Mouse (Mus musculus): ENCODE results near the gene Mpzl3.

Mpzl3 gene

DNA sequence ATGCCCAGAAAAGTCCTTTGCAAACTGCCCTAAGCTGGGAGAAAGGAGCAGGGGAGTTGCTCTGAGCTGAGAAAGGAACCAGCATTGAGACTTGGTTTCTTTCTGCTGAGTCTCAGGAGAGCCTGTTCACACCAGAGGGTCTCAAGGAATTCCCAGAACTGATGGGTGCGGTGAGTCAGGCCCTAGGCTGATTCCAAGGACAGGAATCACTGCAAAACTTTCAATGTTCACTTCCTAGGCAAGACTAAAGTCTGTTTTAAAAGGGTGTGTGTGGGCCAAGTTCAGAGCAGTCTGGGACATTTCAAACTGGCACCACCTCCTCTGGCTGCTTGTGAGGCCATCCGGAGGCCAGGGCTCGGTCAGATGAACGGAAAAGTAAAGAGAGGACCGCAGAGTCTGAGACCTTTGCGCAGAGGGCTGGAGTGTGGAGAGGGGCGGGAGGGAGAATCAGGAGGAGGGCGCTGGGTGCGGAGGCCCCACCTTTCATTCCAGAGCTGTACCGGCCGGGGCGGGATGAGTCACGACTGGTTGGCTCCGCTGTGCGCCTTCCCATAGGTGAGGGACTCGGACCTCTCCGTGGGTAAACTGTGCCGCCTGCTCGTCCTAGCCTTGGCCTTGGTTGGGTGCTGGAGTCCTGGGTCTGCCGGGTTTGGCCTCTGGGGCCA is 12.8 kb upstream of the Mpzl3 start:
- DNase-seq (ENCODE audit: low read depth in 2 of 2, low spot score in 2 of 2): no peak

DNA sequence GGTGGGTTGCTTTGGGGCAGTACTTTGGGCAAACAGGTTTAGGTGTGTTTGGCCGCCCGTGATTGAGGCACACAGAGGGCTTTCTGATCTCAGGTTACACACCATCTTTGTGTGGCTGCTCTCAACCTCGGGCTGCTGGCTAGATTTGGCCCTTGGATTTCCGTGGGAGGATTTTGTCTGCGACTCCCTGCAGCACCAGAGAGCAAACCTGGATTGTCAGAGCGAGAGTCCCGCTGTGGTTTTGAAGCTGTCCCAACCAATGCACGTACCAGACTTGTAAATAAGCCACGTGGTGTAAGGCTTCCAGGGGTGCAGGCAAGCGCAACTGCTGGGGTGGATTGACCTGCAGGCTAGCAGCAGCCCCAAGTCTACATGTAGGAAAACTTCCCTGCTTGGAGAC is 12.0 kb upstream of the Mpzl3 start:
- no peak for DNase-seq (ENCODE audit: low read depth in 2 of 2, low spot score in 2 of 2)

DNA sequence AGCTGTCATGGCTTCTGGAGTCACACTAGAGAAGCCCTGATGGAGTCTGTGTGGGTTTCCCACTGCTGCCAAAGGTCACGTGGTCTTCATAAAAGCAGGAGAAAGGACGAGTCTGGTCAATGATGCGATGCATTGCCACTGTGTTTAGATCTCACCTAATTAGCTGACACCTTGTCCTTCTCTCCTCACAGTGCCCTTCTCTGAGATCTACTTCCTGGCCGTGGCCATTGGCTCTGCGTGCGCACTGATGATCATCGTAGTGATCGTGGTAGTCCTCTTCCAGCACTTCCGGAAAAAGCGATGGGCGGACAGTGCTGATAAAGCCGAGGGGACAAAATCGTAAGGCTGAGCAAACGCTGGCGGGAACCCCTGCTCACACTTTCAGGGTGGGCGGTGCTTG is 8.0 kb upstream of the Mpzl3 start:
- DNase-seq (ENCODE audit: low read depth in 2 of 2, low spot score in 2 of 2): no peak

DNA sequence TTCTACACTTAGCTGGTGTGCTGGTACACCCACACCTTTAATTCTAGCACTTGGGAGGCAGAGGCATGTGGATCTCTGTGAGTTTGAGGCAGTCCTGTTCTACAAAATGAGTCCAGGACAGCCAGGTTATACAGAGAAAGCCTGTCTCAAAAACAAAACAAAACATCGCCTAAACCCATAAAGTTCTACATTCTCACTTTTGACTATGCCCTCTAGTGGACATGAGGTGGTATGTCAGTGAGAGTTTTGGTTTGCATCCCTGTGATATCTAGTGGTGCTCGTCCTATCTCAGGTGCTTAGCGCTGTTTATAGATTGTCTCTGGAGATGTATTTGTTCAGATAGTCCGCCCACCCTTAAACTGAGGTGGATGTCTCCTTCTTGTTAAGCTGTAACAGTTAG is 6.5 kb upstream of the Mpzl3 start:
- DNase-seq (ENCODE audit: low read depth in 2 of 2, low spot score in 2 of 2): peak; percentile 33 to 58

DNA sequence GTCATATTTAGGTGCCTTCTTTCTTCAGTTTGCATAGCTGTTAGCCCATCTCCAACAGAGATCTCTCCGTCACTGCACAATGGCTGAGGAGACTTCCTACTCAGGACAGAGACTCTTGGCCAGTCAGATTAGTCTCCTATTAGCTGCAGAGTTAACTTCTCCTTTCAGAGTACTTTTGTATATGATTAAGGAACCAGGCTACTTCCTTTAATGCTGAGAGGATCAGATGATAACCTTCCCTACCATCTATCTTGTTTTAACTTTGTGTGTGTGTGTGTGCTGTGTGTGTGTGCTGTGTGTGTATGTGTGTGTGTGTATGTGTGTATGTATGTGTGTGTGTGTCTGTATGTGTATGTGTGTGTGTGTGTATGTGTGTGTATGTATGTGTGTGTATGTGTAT is 5.3 kb upstream of the Mpzl3 start:
- DNase-seq (ENCODE audit: low read depth in 2 of 2, low spot score in 2 of 2): no peak

DNA sequence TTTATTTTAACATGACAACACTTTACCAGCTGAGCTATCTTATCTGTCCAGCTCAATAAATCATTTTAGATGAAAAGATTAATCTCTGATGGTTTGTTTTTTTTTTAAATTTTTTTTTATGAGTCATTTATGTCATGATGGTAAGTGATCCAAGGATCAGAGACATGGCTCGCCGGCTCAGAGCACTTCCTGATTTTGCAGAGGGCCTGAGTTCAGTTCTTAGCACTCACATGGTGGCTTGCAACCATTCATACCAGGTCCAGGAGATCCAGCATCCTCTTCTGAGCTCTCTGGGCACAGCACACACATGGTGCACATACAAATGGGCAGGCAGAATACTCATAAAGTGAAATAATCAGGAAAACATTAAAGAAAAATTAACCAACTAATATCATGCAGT is 4.7 kb upstream of the Mpzl3 start:
- DNase-seq (ENCODE audit: low read depth in 2 of 2, low spot score in 2 of 2): no peak

DNA sequence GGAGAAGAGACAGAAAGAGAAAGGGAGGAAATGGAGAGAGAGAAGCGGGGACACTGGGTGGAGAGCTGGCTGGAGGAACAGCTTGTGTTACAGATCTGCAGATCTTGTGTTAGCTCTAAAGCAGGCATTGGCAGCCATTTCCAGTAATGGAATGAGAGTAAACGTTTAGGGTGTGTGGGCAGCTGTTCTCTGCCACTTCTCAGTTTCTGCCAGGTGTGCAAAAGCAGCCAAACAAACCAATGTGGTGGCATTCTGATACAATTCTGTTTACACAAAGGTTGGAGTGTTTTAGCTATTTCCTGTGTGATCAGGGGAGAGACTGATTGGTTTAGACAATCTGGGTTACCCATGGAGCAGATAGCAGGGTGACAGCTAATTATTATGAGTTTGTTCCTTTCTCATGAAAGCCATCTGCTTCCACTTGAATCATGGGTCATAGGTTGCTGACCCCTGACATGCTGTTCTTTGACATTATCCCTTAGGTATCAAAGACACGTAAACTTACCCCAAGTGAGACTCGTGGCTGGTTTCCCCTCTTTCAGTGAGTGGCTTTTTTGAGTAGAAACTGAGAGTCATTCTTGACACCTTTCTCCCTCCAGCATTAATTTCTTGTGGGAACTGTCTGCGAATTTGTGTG is 3.4 kb downstream of the Mpzl3 start:
- no peak for DNase-seq (ENCODE audit: low read depth in 2 of 2, low spot score in 2 of 2)

DNA sequence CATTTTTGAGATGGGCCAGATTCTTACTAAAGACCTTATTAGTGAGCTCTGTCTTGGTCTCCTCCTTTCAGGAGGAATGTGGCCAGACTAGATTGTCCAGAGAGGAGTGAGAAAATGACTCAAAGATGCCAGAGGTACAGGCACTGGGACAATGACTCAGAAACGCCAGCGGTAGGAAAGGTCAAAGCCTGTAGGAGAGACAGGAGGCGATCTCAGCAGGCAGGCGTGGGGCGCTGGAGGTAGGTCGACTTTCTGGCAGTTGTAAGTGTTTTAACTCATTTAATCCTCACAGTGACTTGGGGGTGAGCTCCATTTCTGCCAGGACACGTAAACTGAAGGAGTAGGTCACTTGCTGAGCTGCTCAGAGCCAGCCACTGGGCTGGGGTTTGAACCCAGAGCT is 5.2 kb downstream of the Mpzl3 start:
- no peak for DNase-seq (ENCODE audit: low read depth in 2 of 2, low spot score in 2 of 2)

DNA sequence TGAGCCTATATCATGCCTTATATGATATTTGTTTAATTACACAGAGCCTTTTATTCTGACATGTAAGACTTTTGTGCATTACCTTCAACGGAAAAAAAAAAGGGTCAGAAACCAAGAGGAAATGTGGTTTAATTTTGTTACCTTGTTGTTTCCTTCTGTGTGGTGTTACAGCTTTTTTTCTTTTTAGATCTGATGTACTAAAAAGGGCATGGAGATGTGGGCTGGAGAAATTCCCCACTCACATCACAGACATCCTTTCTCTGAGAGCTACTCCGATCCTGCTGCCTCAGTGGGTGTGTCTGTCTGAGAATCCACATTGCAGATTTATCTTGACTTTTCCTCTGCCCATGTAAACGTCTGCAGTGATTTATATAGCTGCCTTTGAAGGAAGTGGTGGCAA is 7.7 kb downstream of the Mpzl3 start:
- DNase-seq (ENCODE audit: low read depth in 2 of 2, low spot score in 2 of 2): peak in 1 of 2 experiments; percentile 43

DNA sequence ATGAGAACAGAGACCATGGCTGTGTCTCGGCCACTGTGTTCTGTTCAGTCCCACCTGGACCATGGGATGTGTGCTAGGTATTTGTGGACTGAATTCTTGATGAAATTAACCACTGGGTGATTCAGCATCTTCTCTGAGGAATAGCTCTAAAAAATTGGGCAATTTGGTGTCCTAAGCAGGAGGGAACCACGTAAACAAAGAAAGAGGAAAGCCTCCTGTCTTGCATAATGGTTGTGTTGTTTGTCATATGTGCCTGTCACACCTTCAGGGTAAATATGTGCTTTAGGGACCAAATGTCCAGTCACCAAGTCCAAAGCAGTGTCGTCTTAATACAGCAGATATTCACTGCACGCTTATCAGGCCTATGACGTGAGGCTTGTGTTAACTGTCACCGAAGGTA is 9.4 kb downstream of the Mpzl3 start:
- no peak for DNase-seq (ENCODE audit: low read depth in 2 of 2, low spot score in 2 of 2)

DNA sequence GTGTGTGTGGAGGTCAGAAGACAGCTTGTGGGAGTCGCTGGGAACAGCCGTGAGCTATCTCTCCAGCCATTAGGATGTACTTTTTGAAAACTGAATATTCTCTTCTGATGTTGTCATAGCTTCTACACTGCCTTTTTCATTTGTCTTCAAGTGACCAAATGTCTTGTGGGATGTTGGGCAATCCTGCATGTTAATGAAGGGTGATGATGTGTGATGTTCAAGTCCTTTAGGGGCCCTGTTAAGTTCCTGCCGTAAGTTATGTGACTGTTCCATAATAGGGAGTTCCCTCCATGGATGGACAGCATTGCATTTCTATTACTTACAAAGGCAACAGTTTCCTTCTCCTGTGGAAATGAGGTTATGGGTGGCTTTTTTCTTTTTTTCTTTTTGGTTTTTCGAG is 11.7 kb downstream of the Mpzl3 start:
- DNase-seq (ENCODE audit: low read depth in 2 of 2, low spot score in 2 of 2): no peak

DNA sequence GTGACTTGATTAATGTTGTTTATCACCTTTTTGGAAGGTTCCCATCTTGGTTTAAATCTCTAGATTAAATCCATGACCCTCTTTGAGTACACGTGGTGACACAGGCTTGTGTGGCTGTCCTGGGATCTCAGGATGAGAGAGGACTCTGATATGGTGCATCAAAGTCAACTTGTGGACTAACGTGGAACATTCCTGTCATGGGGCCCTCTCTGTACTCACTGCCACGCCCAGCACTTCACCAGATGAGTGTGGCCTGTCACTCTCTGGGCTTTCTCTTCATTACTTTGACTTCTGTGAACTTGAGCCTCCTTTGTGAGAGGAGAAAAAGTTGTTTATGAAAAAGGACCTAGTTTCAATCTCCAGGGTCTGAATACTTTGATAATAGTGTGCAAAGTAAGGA is 16.8 kb downstream of the Mpzl3 start:
- no peak for DNase-seq (ENCODE audit: low read depth in 2 of 2, low spot score in 2 of 2)

DNA sequence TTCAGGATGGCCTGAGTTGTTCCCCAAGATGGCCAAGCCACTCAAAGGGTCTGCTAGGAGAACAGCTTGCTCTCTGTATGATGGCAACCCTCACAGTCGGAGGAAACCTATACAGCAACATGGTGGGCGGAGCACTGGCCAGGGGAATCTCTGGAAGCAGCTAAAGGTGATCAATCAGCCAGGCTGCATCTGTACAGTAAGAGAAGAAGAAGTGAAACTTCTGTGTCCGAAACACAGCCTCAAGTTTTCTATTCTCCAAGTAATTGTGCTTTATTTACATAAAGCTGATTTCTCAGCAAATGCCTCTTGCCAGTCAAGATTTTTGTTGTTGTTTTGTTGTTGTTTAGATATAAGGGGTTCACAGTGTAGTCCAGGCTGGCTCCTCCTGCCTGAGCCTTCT is 22.9 kb downstream of the Mpzl3 start:
- no peak for DNase-seq (ENCODE audit: low read depth in 2 of 2, low spot score in 2 of 2)

DNA sequence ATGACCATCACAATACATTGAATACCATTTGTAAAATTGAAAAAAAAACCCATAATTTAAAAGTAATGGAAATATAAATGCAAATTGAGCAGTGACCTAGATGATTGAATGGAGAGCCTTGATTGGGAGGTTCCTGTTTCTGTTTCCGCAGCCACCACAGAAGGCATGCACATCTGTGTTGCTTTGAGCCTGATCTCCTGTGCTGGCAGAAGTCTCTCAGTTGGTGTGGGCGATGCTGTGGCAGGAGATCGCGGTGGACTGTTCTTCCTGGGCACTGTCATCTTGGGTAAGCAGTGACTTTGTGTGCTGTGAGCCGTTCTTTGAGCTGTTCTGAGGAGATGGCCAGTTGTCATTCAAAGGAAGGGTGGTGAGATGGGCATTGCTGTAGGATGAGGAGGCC is 24.0 kb downstream of the Mpzl3 start, which contains the start of gene Jaml:
Jaml (plus strand) TSS at position 173 of the 400 bp plus-strand sequence.
- DNase-seq (ENCODE audit: low read depth in 2 of 2, low spot score in 2 of 2): peak; percentile 35 to 48

DNA sequence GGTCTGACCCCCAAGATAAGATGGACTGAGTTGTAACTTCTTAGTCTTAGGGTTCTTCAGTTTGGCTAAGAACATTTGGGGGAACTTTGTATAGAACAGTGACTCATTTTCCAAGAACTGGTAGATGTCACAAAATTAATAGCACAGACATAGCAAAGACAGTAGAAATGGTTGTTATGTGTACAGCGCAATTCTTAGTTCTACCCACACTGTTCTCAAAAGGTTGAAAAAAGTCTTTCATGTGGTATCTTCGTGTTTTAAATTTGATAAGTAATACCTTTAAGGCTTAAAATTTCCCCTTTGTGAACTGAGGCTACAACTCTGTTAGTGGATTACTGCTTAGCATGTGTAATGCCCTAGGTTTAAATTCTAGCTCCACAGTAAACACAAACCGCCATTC is 28.1 kb downstream of the Mpzl3 start:
- no peak for DNase-seq (ENCODE audit: low read depth in 2 of 2, low spot score in 2 of 2)

DNA sequence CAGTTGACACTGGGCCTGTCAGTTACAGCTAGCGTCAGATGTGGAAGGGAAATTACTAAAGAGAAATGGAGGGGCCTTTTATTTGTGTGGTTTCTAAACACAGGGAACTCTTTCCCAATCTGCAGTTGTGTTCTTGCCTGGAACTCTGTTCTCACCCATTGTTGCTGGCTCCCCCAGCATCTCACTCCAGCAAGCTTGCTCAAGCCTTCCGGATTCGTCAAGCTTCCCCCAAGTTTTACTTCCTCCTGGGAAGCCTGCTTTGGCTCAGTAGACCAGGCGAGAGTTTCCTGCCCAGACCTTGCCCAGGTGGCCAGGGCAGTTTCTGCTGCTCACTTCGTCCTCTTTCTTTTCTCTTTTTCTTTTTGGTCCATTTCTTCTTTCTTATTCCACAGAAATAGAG is 29.6 kb downstream of the Mpzl3 start:
- DNase-seq (ENCODE audit: low read depth in 2 of 2, low spot score in 2 of 2): no peak

DNA sequence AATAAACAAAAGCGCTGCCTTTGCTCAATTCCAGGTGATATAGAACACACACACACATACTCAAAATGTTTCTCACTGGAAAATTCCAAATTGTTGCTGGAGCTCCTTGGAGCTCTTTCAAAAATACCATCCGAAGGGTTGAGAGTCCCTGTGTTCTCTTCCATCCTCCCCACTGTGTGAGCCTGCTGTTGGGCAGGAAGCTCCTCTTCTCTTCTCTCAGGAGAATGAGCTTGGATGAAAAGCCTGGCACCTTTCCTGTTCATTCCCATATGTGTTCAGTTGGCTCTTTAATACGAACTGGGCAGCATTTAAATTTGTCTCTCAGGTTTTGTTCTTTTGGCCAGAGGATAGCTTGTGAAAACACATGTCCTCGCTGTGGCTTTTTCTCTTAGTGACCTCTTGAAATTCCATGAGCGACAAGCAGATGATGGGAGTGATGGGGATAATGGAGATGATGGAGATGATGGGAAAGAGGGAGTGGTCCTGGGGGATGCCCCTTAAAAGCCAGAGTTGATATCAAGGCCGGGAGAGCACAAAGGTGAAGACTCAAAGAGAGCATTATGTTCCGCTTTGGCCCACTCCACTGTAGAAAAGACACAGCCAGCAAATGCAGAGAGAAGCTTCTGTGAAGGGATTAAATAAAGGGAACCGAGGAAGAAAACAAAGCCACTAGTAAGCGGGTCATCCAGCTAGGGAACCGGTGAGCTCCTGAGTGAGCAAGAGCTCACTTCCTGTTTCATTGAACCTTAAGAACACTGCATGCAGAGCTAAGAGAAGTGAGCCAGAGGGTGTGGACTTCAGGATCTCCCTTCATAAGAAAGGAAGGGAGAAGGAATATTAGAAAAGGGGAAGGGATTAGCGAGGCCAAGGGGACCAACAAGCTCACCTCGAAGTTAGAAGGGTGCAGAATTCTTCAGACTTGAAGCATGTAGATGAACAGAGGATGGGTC is 31.0 kb downstream of the Mpzl3 start:
- no peak for DNase-seq (ENCODE audit: low read depth in 2 of 2, low spot score in 2 of 2)

DNA sequence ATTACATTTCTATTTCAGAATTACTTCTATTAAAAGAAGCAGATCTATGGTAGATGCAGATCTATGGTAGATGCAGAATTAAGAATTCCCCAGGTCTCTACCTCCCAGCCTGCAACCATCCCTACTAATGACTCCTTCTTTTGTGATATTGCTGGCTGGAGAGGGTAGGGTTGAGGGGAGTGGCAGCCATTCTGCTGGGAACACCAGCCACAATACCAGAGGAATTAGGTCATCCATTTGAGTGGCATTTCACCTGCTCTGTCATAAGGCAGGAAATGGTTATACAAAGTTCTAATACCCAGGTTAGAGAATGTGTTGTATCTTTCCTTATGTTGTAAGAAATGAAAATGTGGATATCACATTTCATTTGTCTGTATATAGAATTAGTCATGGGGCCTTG is 33.1 kb downstream of the Mpzl3 start:
- DNase-seq (ENCODE audit: low read depth in 2 of 2, low spot score in 2 of 2): no peak

DNA sequence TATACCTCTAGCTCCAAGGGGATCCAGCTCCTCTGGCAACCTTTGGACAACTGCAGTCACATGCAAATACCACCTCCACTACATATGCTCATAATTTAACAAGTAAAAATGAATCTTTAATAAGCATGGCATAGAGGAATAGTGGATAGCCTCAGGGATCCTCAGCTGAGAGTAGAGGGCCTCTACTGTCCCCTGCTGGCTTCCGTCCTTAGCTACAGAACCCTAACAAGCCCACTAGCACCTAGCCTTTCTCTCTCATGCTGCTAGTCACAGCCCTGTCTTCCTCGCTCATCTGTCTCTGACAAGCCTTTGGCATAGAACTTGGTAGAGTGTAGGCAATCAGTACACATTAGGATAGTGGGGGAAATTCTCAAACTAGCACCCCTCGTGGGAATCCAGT is 35.8 kb downstream of the Mpzl3 start:
- DNase-seq (ENCODE audit: low read depth in 2 of 2, low spot score in 2 of 2): no peak

DNA sequence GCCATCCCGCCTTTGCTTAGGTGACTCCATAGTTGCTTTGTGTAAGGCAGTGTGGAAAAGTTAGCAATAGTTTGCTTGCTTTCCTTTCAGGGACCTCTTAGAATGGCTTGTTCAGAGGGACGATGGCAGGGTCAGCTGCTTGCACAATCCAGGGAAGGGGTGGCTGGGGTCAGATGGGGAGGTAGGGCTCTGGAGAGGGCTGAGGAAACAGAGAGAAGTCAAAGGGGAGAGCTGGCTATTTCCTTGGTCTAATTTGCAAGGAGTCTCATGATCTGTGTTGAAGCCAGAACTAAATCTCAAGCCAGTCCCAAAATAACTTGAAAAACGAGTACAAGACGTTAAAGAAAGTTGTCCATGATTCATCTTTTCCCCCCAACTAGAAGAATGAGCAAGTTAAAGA is 37.7 kb downstream of the Mpzl3 start:
- DNase-seq (ENCODE audit: low read depth in 2 of 2, low spot score in 2 of 2): no peak

DNA sequence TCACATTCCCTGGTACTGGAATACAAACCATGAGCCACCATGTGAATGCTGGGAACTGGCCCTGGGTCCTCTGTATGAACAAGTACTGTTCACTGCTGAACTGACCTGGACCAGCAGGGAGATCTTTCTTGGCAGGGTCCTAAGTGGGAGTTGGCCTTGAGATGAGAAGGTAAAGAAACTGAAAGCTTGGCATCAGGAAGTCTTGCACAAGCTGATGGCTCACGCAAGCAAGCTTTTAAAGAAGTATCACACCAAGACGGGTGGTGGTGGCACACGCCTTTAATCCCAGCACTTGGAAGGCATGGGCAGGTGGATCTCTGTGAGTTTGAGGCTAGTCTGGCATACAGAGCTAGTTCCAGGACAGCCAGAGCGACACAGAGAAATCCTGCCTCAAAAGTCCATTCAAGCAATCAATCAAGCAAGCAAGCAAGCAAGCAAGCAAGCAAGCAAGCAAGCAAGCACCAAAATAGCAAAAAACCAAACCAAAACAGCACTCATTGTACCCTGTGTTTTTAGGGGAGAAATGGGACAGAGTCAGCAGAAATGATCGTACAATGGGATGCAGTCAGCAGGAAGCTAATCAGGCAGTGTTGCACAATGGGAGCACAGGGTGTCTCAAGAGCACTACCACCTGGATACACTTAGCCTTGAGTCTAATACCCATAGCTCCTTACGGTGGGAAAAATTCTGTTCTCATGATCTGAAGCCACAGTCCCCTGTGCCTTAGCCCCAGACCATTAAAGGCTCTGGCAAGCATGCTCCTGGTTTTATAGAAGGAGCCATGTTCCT is 40.4 kb downstream of the Mpzl3 start:
- no peak for DNase-seq (ENCODE audit: low read depth in 2 of 2, low spot score in 2 of 2)
